Mouse (Mus musculus) hindbrain, embryonic 14.5 days (tissue): Measurements from ENCODE around the gene BC049715. TPM values are rescaled to one million over a fixed set of nuclear protein-coding genes. Genes with fewer than 3 reads are reported as not detected.
A peak's percentile ranks its signal among the peaks of the same experiment; 100 is the strongest.

Experiments
- ATAC-seq: fragments of 200-750 bp; cut with Nextera tagmentation; 2 replicates; pipeline ENCODE4 v1.8.0; 2017; ENCODE audit warnings: moderate number of reproducible peaks, mild to moderate bottlenecking, moderate TSS enrichment, moderate library complexity; ENCODE audit not compliant: low FRiP score
- DNase-seq: peaks from one replicate; pipeline ENCODE4 v3.0.0-alpha.2; 2015; ENCODE audit warnings: low spot score
- H3K27ac ChIP-seq: fragments of 300-500 bp; sonication (generic); 2 replicates; pipeline ENCODE4 v1.5.1; 2014; ENCODE audit warnings: mild to moderate bottlenecking, moderate library complexity
- H3K27me3 ChIP-seq: fragments of 300-500 bp; sonication (generic); 2 replicates; pipeline ENCODE4 v1.6.1; 2014; ENCODE audit warnings: mild to moderate bottlenecking, low read length, mixed read lengths; ENCODE audit not compliant: control insufficient read depth, insufficient read depth
- H3K36me3 ChIP-seq: fragments of 300-500 bp; sonication (generic); replicated peaks from 2 replicates; pipeline ENCODE4 v1.6.1; 2014; ENCODE audit not compliant: control insufficient read depth, insufficient read depth
- H3K4me1 ChIP-seq: fragments of 300-500 bp; sonication (generic); replicated peaks from 2 replicates; pipeline ENCODE4 v1.6.1; 2014; ENCODE audit warnings: antibody characterized with exemption, low read length, mixed read lengths; ENCODE audit not compliant: control insufficient read depth, insufficient read depth
- H3K4me2 ChIP-seq: fragments of 300-500 bp; sonication (generic); replicated peaks from 2 replicates; pipeline ENCODE4 v1.6.1; 2014; ENCODE audit warnings: mild to moderate bottlenecking, moderate library complexity
- H3K4me3 ChIP-seq: fragments of 300-500 bp; sonication (generic); replicated peaks from 2 replicates; pipeline ENCODE4 v1.5.1; 2014; ENCODE audit warnings: mild to moderate bottlenecking, low read length
- H3K9ac ChIP-seq: fragments of 300-500 bp; sonication (generic); 2 replicates; pipeline ENCODE4 v1.6.1; 2014
- H3K9me3 ChIP-seq: fragments of 300-500 bp; sonication (generic); 2 replicates; pipeline ENCODE4 v1.6.1; 2016; ENCODE audit warnings: low read length; ENCODE audit not compliant: control insufficient read depth
- WGBS: fragments of 180-500 bp; shearing (Covaris S2); extraction: QIAGEN DNeasy Blood & Tissue Kit; methylation state at CpG from one replicate; pipeline ENCODE4 v1.1.7; 2014; 5-methylcytosine and 5-hydroxymethylcytosine counted together
- polyA plus RNA-seq: library from polyadenylated mRNA; unstranded; fragments of >200 nt; fragmentation: Nextera tagmentation; extraction: Ambion mirVana; gene quantifications from 2 replicates; pipeline ENCODE4 v1.2.1, GENCODE M21; 2014

BC049715 gene
- polyA plus RNA-seq, 1 experiment from 2014 or later: 2.0 TPM

DNA sequence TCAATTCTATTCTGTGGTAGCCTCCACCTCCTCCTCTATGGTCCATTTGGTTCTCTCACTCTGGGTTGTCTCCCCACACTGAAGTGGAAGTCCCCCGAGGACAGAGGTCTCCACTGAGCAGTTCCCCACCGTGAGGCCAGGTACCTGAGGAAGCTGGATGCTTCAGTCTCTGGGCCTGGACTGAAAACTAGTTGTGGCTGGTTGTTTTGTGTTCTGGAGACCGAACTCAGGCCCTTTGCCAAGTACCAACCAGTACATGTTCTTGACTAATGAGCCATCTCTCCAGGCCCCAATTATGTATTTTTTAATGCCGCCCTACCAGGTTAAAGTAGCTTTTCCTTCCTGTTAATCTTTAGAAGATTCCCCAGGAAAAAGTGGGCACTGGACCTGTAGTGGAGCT is 24.9 kb downstream of the BC049715 start:
- ATAC-seq: no peak
- no peak overlapping the region for H3K9ac ChIP-seq
- no peak for DNase-seq
- peak overlapping the region; percentile 59 for H3K27ac ChIP-seq
- no peak overlapping the region for H3K4me2 ChIP-seq
- no peak overlapping the region for H3K4me3 ChIP-seq
- WGBS: 82% methylated on average over 4 of the region's 4 CpGs
- no peaks in the 10 kb centered on the region for H3K27me3 ChIP-seq
- no peaks in the 10 kb centered on the region for H3K36me3 ChIP-seq
- no peaks in the 10 kb centered on the region for H3K4me1 ChIP-seq
- no peaks in the 10 kb centered on the region for H3K9me3 ChIP-seq

DNA sequence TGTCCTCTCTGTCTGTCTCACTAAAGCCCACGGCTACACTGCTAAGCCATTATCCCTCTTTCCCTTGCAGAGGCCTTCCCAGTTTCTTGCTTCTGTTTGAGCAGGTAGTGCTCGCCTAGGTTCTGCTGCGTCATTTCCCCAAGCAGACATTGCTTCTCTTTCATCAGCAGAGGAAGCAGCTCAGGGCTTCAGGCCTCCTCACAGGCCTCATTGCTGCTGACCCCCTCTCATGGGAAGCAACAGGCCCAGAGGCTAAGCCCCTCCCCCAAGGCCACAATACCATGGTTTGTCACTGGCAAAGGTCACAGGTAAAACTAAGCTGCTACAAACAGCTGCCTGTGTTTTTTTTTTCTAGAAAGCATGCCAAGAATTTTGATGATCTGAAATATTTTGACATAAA is 25.3 kb downstream of the BC049715 start:
- H3K27me3 ChIP-seq: no peaks in the 10 kb centered on the region
- ATAC-seq (no peak), DNase-seq (no peak)
- no peak overlapping the region for H3K4me3 ChIP-seq
- no peak overlapping the region for H3K9ac ChIP-seq
- H3K4me2 ChIP-seq: no peak overlapping the region
- 72% methylated on average over 3 of the region's 3 CpGs for WGBS
- H3K4me1 ChIP-seq: no peaks in the 10 kb centered on the region
- H3K36me3 ChIP-seq: no peaks in the 10 kb centered on the region
- H3K9me3 ChIP-seq: no peaks in the 10 kb centered on the region
- H3K27ac ChIP-seq: peak overlapping the region; percentile 59

DNA sequence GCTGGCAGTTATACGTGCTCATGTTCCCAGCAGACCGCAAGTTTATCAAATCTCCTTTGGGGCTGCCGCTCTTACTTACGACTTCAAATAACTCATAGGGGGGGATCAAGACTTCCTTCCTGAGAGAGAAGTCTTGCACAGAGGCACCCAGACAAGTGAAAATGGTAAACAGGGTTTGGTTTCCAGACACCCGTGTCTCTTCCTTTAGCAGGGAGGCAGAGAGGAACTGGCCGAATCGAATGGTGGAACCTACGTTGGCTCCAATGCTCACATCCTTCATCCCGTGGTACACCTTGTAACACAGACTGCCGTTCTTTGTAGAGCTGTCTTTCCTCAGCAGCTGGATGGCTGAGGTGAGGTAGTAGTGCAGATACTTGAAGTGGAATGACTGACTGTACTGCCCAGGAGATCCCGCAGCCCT is 26.9 kb downstream of the BC049715 start:
- no peaks in the 10 kb centered on the region for H3K9me3 ChIP-seq
- no peaks in the 10 kb centered on the region for H3K4me1 ChIP-seq
- DNase-seq (no peak), ATAC-seq (no peak)
- 91% methylated on average over 11 of the region's 11 CpGs for WGBS
- no peak overlapping the region for H3K4me3 ChIP-seq
- no peak overlapping the region for H3K9ac ChIP-seq
- no peaks in the 10 kb centered on the region for H3K36me3 ChIP-seq
- no peak overlapping the region for H3K27ac ChIP-seq
- H3K27me3 ChIP-seq: no peaks in the 10 kb centered on the region
- no peak overlapping the region for H3K4me2 ChIP-seq

DNA sequence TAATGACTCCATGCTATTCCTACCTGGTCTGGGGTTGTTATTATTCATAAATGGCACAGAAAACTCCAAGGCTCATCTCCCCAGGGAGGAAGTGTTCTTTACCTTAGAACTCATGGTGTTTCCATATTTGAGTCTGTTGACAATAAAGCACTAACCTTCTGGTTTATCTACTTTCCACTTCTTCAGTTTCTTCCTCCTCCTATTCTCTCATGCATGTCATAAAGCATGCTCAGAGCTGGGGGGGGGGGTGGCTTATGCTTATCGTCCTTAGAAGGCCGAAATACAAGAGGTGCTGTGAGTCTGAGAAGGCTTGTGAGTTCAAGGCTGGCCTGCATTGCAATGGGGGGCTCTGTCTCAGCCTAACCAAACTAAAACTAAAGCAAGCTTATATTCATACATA is 27.8 kb downstream of the BC049715 start:
- Histone ChIP-seq H3K4me1 (no peaks in the 10 kb centered on the region), H3K4me2 (no peak overlapping the region), H3K27ac (no peak overlapping the region), H3K36me3 (no peaks in the 10 kb centered on the region), H3K9ac (no peak overlapping the region), H3K9me3 (no peaks in the 10 kb centered on the region), H3K27me3 (no peaks in the 10 kb centered on the region), H3K4me3 (no peak overlapping the region)
- no peak for DNase-seq
- 92% methylated on average over 2 of the region's 2 CpGs for WGBS
- ATAC-seq: no peak

- WGBS: 75% methylated on average over 14 of the region's 14 CpGs
Observed at GRCm38 (mm10) chr6:136856071-136856636, 28.7 kb downstream of the BC049715 start.

GRCm38 (mm10) chr6:136857186-136857872 is 29.9 kb downstream of the BC049715 start, which contains the start of gene Art4:
Gene Art4, minus strand, starts transcription at chr6:136857733.
- ATAC-seq (no peak), DNase-seq (no peak)
- WGBS: 73% methylated on average over 18 of the region's 18 CpGs
- no peaks in the 10 kb centered on the region for H3K36me3 ChIP-seq
- no peak within 1 kb of the TSS for H3K27ac ChIP-seq
- no peaks in the 10 kb centered on the region for H3K27me3 ChIP-seq
- H3K9ac ChIP-seq: no peak within 1 kb of the TSS
- H3K4me2 ChIP-seq: no peak within 1 kb of the TSS
- no peak within 1 kb of the TSS for H3K4me3 ChIP-seq
- H3K4me1 ChIP-seq: no peaks in the 10 kb centered on the region
- no peaks in the 10 kb centered on the region for H3K9me3 ChIP-seq

More at GRCm38 (mm10) chr6:136856071-136856636, 28.7 kb downstream of the BC049715 start:
- no peaks in the 10 kb centered on the region for H3K4me1 ChIP-seq
- ATAC-seq: no peak
- H3K9me3 ChIP-seq: no peaks in the 10 kb centered on the region
- H3K27ac ChIP-seq: no peak overlapping the region
- no peaks in the 10 kb centered on the region for H3K27me3 ChIP-seq
- no peaks in the 10 kb centered on the region for H3K36me3 ChIP-seq
- H3K4me3 ChIP-seq: no peak overlapping the region
- no peak overlapping the region for H3K4me2 ChIP-seq
- H3K9ac ChIP-seq: no peak overlapping the region
- no peak for DNase-seq

DNA sequence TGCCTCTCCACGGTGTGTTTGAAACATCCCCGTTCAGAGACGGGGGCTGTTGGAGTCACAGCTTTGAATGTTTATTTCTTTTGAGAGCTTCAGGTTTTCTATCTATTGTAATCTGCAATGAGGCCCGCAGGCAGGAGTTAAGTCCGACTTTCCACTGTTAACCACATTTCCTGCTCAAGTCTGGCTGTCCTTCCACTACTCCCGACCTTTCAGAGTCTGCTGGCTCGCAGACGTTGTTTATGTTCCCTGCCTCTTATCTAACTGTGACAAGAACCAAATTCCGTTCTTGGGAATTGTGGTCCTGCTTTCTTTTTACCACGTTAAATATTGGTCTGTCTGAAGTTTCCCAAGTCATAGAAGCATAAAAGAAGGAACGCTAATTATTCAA is 30.4 kb downstream of the BC049715 start:
- Histone ChIP-seq H3K4me2 (no peak overlapping the region), H3K9ac (no peak overlapping the region), H3K4me1 (no peaks in the 10 kb centered on the region), H3K27ac (no peak overlapping the region), H3K27me3 (no peaks in the 10 kb centered on the region), H3K36me3 (no peaks in the 10 kb centered on the region), H3K4me3 (no peak overlapping the region), H3K9me3 (no peaks in the 10 kb centered on the region)
- ATAC-seq: no peak
- WGBS: 70% methylated on average over 11 of the region's 11 CpGs
- DNase-seq: no peak

GRCm38 (mm10) chr6:136858420-136858819 is 31.0 kb downstream of the BC049715 start:
- DNase-seq (no peak), ATAC-seq (no peak)
- Histone ChIP-seq H3K27me3 (no peaks in the 10 kb centered on the region), H3K4me1 (no peaks in the 10 kb centered on the region), H3K27ac (no peak overlapping the region), H3K36me3 (no peaks in the 10 kb centered on the region), H3K9ac (no peak overlapping the region), H3K4me2 (no peak overlapping the region), H3K9me3 (no peaks in the 10 kb centered on the region), H3K4me3 (no peak overlapping the region)
- WGBS: 82% methylated on average over 8 of the region's 8 CpGs

GRCm38 (mm10) chr6:136861020-136861419 is 33.6 kb downstream of the BC049715 start:
- Histone ChIP-seq H3K4me2 (no peak overlapping the region), H3K9ac (no peak overlapping the region), H3K4me1 (no peaks in the 10 kb centered on the region), H3K36me3 (no peaks in the 10 kb centered on the region), H3K27me3 (no peaks in the 10 kb centered on the region), H3K27ac (no peak overlapping the region), H3K9me3 (no peaks in the 10 kb centered on the region), H3K4me3 (no peak overlapping the region)
- WGBS: 50% methylated on average over 9 of the region's 9 CpGs
- DNase-seq (peak; percentile 87), ATAC-seq (peak; percentile 60; the same call in 1 of the 2 replicates)
